Mouse (Mus musculus) kidney, adult 2 months (tissue): ENCODE data around the gene Gtf2a1. TPM values are rescaled to one million over a fixed set of nuclear protein-coding genes. Genes with fewer than 3 reads are reported as not detected.
"Not testable (repeated sequence)": the region's sequence is repeated elsewhere in the genome, so short reads cannot be mapped to it uniquely, and the experiment has no call there.

Experiments
- DNase-seq: peaks from one replicate; pipeline ENCODE4 v3.0.0; 2021
- H3K27ac ChIP-seq: fragments of 200-500 bp; 2 replicates; pipeline ENCODE4 v1.5.1; 2012; ENCODE audit warnings: low read depth, low read length, control low read depth, inconsistent platforms; ENCODE audit not compliant: insufficient read depth
- H3K27me3 ChIP-seq: fragments of 200-500 bp; replicated peaks from 2 replicates; pipeline ENCODE4 v1.6.1; 2012; ENCODE audit warnings: mild to moderate bottlenecking, moderate library complexity, low read length, inconsistent platforms; ENCODE audit not compliant: control insufficient read depth, insufficient read depth
- H3K36me3 ChIP-seq: fragments of 200-500 bp; 2 replicates; pipeline ENCODE4 v1.6.1; 2012; ENCODE audit warnings: mild to moderate bottlenecking, moderate library complexity, low read length, inconsistent platforms; ENCODE audit not compliant: control insufficient read depth, insufficient read depth
- H3K4me1 ChIP-seq: fragments of 200-500 bp; 2 replicates; pipeline ENCODE4 v1.6.1; 2011; ENCODE audit warnings: low read length; ENCODE audit not compliant: control insufficient read depth, insufficient read depth
- H3K4me3 ChIP-seq: fragments of 200-500 bp; 2 replicates; pipeline ENCODE4 v1.5.1; 2011; ENCODE audit warnings: mild to moderate bottlenecking, low read depth, low read length, control low read depth; ENCODE audit not compliant: insufficient read depth
- CTCF ChIP-seq: fragments of 200-500 bp; conservative IDR thresholded peaks from 2 replicates; pipeline ENCODE4 v1.5.1; 2011; ENCODE audit warnings: low read depth, mild to moderate bottlenecking, control low read depth, low read length, moderate library complexity, mixed read lengths; ENCODE audit not compliant: insufficient read depth, insufficient read length
- POLR2A ChIP-seq: fragments of 200-500 bp; IDR thresholded peaks from one replicate; pipeline ENCODE4 v1.6.1; 2011; ENCODE audit warnings: low read depth, low read length, control low read depth
- WGBS: fragments of 180-500 bp; shearing (Covaris S2); methylation state at CpG from one replicate; pipeline ENCODE4 v1.1.7; 2018; 5-methylcytosine and 5-hydroxymethylcytosine counted together
- polyA plus RNA-seq: library from polyadenylated mRNA; depleted of rRNA; stranded (reverse); fragments of >200 nt; gene quantifications from 2 replicates; pipeline ENCODE4 v1.2.3, GENCODE M21; 2012

Gtf2a1 gene
- polyA plus RNA-seq, 1 experiment, result 14.2 TPM

GRCm38 (mm10) chr12:91588176-91588669 is 2.1 kb downstream of the Gtf2a1 start:
- WGBS, result under 1% methylated on average over 32 of the region's 32 CpGs
- Histone ChIP-seq H3K27ac (peak overlapping the region; percentile 80), H3K4me1 (peaks cover 4% of the 10 kb centered on the region; the same call in 1 of the 2 replicates), H3K4me3 (peak overlapping the region; percentile 82), H3K36me3 (no peaks in the 10 kb centered on the region; the same call in 1 of the 2 replicates), H3K27me3 (no peaks in the 10 kb centered on the region)
- 0 out of 2 replicates have a peak, but pooled peaks have one; percentile 5 for TF ChIP-seq CTCF
- peak; percentile 96 for TF ChIP-seq POLR2A
- DNase-seq, result peak; percentile 96

GRCm38 (mm10) chr12:91587491-91588033 is 2.7 kb downstream of the Gtf2a1 start:
- Histone ChIP-seq H3K4me1 (peaks cover 5% of the 10 kb centered on the region; the same call in 1 of the 2 replicates), H3K4me3 (no peak overlapping the region; the same call in 1 of the 2 replicates), H3K27me3 (no peaks in the 10 kb centered on the region), H3K27ac (no peak overlapping the region), H3K36me3 (no peaks in the 10 kb centered on the region; the same call in 1 of the 2 replicates)
- TF ChIP-seq POLR2A (no peak), CTCF (no peak)
- DNase-seq, result peak; percentile 9
- WGBS, result 7% methylated on average over 5 of the region's 5 CpGs

GRCm38 (mm10) chr12:91587077-91587476 is 3.2 kb downstream of the Gtf2a1 start:
- no peaks in the 10 kb centered on the region for H3K27me3 ChIP-seq
- no peak overlapping the region for H3K27ac ChIP-seq
- H3K4me3 ChIP-seq, result no peak overlapping the region
- peaks cover 9% of the 10 kb centered on the region; the same call in 1 of the 2 replicates for H3K4me1 ChIP-seq
- no peak for DNase-seq
- H3K36me3 ChIP-seq, result no peaks in the 10 kb centered on the region; the same call in 1 of the 2 replicates
- no peak for TF ChIP-seq POLR2A
- TF ChIP-seq CTCF, result no peak
- WGBS, result 52% methylated on average over 3 of the region's 3 CpGs

- 96% methylated on average over 4 of the region's 4 CpGs for WGBS
These were observed 4.5 kb downstream of the Gtf2a1 start for GRCm38 (mm10) chr12:91585815-91586214.

GRCm38 (mm10) chr12:91585206-91585605 is 5.1 kb downstream of the Gtf2a1 start:
- H3K27me3 ChIP-seq, result no peaks in the 10 kb centered on the region
- TF ChIP-seq CTCF, result no peak
- no peak for TF ChIP-seq POLR2A
- H3K27ac ChIP-seq, result no peak overlapping the region
- 90% methylated on average over 3 of the region's 3 CpGs for WGBS
- H3K36me3 ChIP-seq, result no peaks in the 10 kb centered on the region; the same call in 1 of the 2 replicates
- H3K4me1 ChIP-seq, result peaks cover 5% of the 10 kb centered on the region; the same call in 1 of the 2 replicates
- DNase-seq, result no peak
- no peak overlapping the region for H3K4me3 ChIP-seq

More at GRCm38 (mm10) chr12:91585815-91586214, 4.5 kb downstream of the Gtf2a1 start:
- H3K4me1 ChIP-seq, H3K27me3 ChIP-seq, H3K36me3 ChIP-seq, H3K4me3 ChIP-seq, H3K27ac ChIP-seq, DNase-seq: not testable (repeated sequence)

- peaks cover 5% of the 10 kb centered on the region; the same call in 1 of the 2 replicates for H3K4me1 ChIP-seq
- H3K27ac ChIP-seq, result no peak overlapping the region
- H3K27me3 ChIP-seq, result no peaks in the 10 kb centered on the region
- no peaks in the 10 kb centered on the region; the same call in 1 of the 2 replicates for H3K36me3 ChIP-seq
- 83% methylated on average over 6 of the region's 6 CpGs for WGBS
- no peak for DNase-seq
- H3K4me3 ChIP-seq, result no peak overlapping the region
- TF ChIP-seq CTCF, result no peak
- TF ChIP-seq POLR2A, result no peak
These were observed 6.9 kb downstream of the Gtf2a1 start for GRCm38 (mm10) chr12:91583409-91583808.

GRCm38 (mm10) chr12:91582362-91583002 is 7.8 kb downstream of the Gtf2a1 start:
- Histone ChIP-seq H3K4me3 (no peak overlapping the region), H3K4me1 (peaks cover 5% of the 10 kb centered on the region; the same call in 1 of the 2 replicates), H3K27me3 (no peaks in the 10 kb centered on the region), H3K27ac (no peak overlapping the region), H3K36me3 (no peaks in the 10 kb centered on the region; the same call in 1 of the 2 replicates)
- TF ChIP-seq CTCF (no peak), POLR2A (no peak)
- no peak for DNase-seq
- WGBS, result 46% methylated on average over 6 of the region's 6 CpGs
